Mouse (Mus musculus) MEL (cell line): ENCODE results near the gene Zg16. TPM values are rescaled to one million over a fixed set of nuclear protein-coding genes. Genes with fewer than 3 reads are reported as not detected.

Experiments used
- DNase-seq: peaks from one replicate; pipeline ENCODE4 v3.0.0; 2011; ENCODE audit warnings: low read depth, low spot score
- H3K27ac ChIP-seq: 2 replicates; pipeline ENCODE4 v1.5.1; 2012; ENCODE audit warnings: low read depth, mild to moderate bottlenecking, control low read depth, low read length, moderate library complexity; ENCODE audit not compliant: control insufficient read depth
- H3K27me3 ChIP-seq, 2 experiments: fragments of 150-350 bp in 1 of 2; sonication (generic) in 1 of 2; 2 replicates each; pipeline ENCODE4 v1.6.1; 2012; ENCODE audit warnings: low read length in 2 of 2, mild to moderate bottlenecking in 2 of 2, improper control_type of control experiment in 1 of 2, moderate library complexity in 1 of 2; ENCODE audit not compliant: insufficient read depth in 2 of 2, control insufficient read depth in 1 of 2
- H3K36me3 ChIP-seq, 2 experiments: 2 replicates each; pipeline ENCODE4 v1.6.1; 2012 to 2014; ENCODE audit warnings: low read length in 2 of 2, improper control_type of control experiment in 1 of 2, inconsistent platforms in 1 of 2, mild to moderate bottlenecking in 1 of 2; ENCODE audit not compliant: insufficient read depth in 2 of 2, control insufficient read depth in 1 of 2
- H3K4me1 ChIP-seq, 2 experiments: fragments of 150-350 bp in 1 of 2; sonication (generic) in 1 of 2; 2 replicates each; pipeline ENCODE4 v1.6.1; 2012; ENCODE audit warnings: low read length in 2 of 2, improper control_type of control experiment in 1 of 2, mild to moderate bottlenecking in 1 of 2; ENCODE audit not compliant: insufficient read depth in 2 of 2, control insufficient read depth in 1 of 2
- H3K4me3 ChIP-seq, 2 experiments: fragments of 150-350 bp in 1 of 2; sonication (generic) in 1 of 2; 2 replicates each; pipeline ENCODE4 v1.5.1; 2012; ENCODE audit warnings: low read depth in 2 of 2, low read length in 2 of 2, mild to moderate bottlenecking in 2 of 2, moderate library complexity in 2 of 2, control low read depth in 1 of 2, improper control_type of control experiment in 1 of 2; ENCODE audit not compliant: control insufficient read depth in 1 of 2, insufficient read depth in 1 of 2
- H3K79me2 ChIP-seq: 2 replicates; pipeline ENCODE4 v1.6.1; 2012; ENCODE audit warnings: mild to moderate bottlenecking, low read length, moderate library complexity; ENCODE audit not compliant: control insufficient read depth, poor library complexity, insufficient read depth
- H3K9ac ChIP-seq: 2 replicates; pipeline ENCODE4 v1.6.1; 2012; ENCODE audit warnings: low read depth, mild to moderate bottlenecking, control low read depth, low read length, moderate library complexity; ENCODE audit not compliant: control insufficient read depth, poor library complexity, severe bottlenecking
- H3K9me3 ChIP-seq: fragments of 150-350 bp; sonication (generic); replicated peaks from 2 replicates; pipeline ENCODE4 v1.6.1; 2012; ENCODE audit warnings: mild to moderate bottlenecking, low read length, improper control_type of control experiment, moderate library complexity; ENCODE audit not compliant: insufficient read depth
- E2F4 ChIP-seq: IDR thresholded peaks from 2 replicates; pipeline ENCODE4 v1.6.1; 2011; ENCODE audit warnings: low read depth, low read length, improper control_type of control experiment, borderline replicate concordance
- ETS1 ChIP-seq: IDR thresholded peaks from 2 replicates; pipeline ENCODE4 v1.6.1; 2012; ENCODE audit warnings: low read depth, mild to moderate bottlenecking, inconsistent platforms, low read length, improper control_type of control experiment, moderate library complexity
- GABPA ChIP-seq: IDR thresholded peaks from 2 replicates; pipeline ENCODE4 v1.6.1; 2012; ENCODE audit warnings: low read depth, mild to moderate bottlenecking, inconsistent platforms, low read length, improper control_type of control experiment, moderate library complexity
- GATA1 ChIP-seq: IDR thresholded peaks from 2 replicates; pipeline ENCODE4 v1.6.1; 2011; ENCODE audit warnings: low read depth, low read length, improper control_type of control experiment
- MAZ ChIP-seq: IDR thresholded peaks from 2 replicates; pipeline ENCODE4 v1.6.1; 2012; ENCODE audit warnings: low read depth, mild to moderate bottlenecking, inconsistent platforms, low read length, improper control_type of control experiment
- MXI1 ChIP-seq: IDR thresholded peaks from 2 replicates; pipeline ENCODE4 v1.6.1; 2011; ENCODE audit warnings: mild to moderate bottlenecking, low read depth, low read length, improper control_type of control experiment
- NELFE ChIP-seq: IDR thresholded peaks from 2 replicates; pipeline ENCODE4 v1.6.1; 2011; ENCODE audit warnings: low read depth, low read length, improper control_type of control experiment
- NRF1 ChIP-seq: IDR thresholded peaks from 2 replicates; pipeline ENCODE4 v1.6.1; 2014; ENCODE audit warnings: low read depth, mild to moderate bottlenecking, inconsistent platforms, low read length, improper control_type of control experiment, moderate library complexity; ENCODE audit not compliant: poor library complexity, insufficient read depth, severe bottlenecking
- RCOR1 ChIP-seq: IDR thresholded peaks from 2 replicates; pipeline ENCODE4 v1.6.1; 2012; ENCODE audit warnings: low read depth, mild to moderate bottlenecking, inconsistent platforms, low read length, improper control_type of control experiment
- SIN3A ChIP-seq: IDR thresholded peaks from 2 replicates; pipeline ENCODE4 v1.6.1; 2012; ENCODE audit warnings: low read length, improper control_type of control experiment, inconsistent platforms
- TBP ChIP-seq: IDR thresholded peaks from 2 replicates; pipeline ENCODE4 v1.8.0; 2011; ENCODE audit warnings: low read depth, low read length, improper control_type of control experiment
- TCF12 ChIP-seq: IDR thresholded peaks from 2 replicates; pipeline ENCODE4 v1.6.1; 2014; ENCODE audit warnings: low read depth, mild to moderate bottlenecking, inconsistent platforms, low read length, improper control_type of control experiment, moderate library complexity
- USF1 ChIP-seq: IDR thresholded peaks from 2 replicates; pipeline ENCODE4 v1.6.1; 2014; ENCODE audit warnings: low read depth, mild to moderate bottlenecking, inconsistent platforms, low read length, improper control_type of control experiment, moderate library complexity
- polyA plus RNA-seq, 2 experiments: library from polyadenylated mRNA; stranded (reverse) in 1 of 2; unstranded in 1 of 2; fragments of >175 nt in 1 of 2; fragments of >200 nt in 1 of 2; gene quantifications; 2 replicates each; pipeline versions ENCODE4 v1.2.1 to v1.2.4; 2012; ENCODE audit warnings: low replicate concordance in 2 of 2, low read depth in 1 of 2; ENCODE audit not compliant: insufficient read length in 2 of 2, insufficient read depth in 1 of 2, missing spikeins in 1 of 2
- total RNA-seq: library from RNA; depleted of rRNA; stranded (reverse); fragments of 300-350 nt; gene quantifications from 2 replicates; pipeline ENCODE4 v1.2.3, GENCODE M21; 2012

Zg16 gene
- total and polyA plus RNA-seq, 3 experiments = 50.4 to 89.3 TPM; not detected in 1

DNA sequence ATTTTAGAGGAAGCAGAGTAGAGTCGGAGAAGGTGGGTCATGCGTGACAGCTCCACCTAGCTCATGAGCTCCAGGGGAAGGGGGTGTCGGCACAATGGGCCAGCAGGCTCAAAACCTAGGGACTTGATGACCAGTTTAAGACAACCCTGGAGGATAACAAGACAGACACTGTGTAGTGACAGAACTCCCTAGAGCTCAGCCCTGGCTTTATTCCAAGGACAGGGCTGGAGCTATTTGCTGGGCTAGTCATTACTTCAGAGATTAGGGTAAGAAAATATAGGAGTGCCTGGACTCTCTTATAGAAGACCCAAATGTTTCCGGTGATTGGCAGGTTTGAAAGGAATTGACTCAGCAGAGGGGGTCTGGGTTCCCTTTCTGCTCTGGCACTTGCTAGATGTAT, 13.9 kb downstream of the Zg16 start:
- Histone ChIP-seq H3K4me1 (no peaks in the 10 kb centered on the region), H3K9me3 (no peaks in the 10 kb centered on the region), H3K27ac (no peak overlapping the region), H3K79me2 (no peaks in the 10 kb centered on the region), H3K4me3 (no peak overlapping the region), H3K36me3 (peaks cover 0 to 2% of the 10 kb centered on the region in 2 experiments; a peak in 2 of 4 replicates), H3K27me3 (no peaks in the 10 kb centered on the region), H3K9ac (no peak overlapping the region)
- TF ChIP-seq MAZ = no peak
- TF ChIP-seq MXI1 = no peak
- TF ChIP-seq GABPA = no peak
- no peak for TF ChIP-seq E2F4
- TF ChIP-seq NELFE = no peak
- no peak for TF ChIP-seq USF1
- no peak for TF ChIP-seq NRF1
- TF ChIP-seq GATA1 = no peak
- TF ChIP-seq RCOR1 = no peak
- TF ChIP-seq TBP = no peak
- no peak for DNase-seq

DNA sequence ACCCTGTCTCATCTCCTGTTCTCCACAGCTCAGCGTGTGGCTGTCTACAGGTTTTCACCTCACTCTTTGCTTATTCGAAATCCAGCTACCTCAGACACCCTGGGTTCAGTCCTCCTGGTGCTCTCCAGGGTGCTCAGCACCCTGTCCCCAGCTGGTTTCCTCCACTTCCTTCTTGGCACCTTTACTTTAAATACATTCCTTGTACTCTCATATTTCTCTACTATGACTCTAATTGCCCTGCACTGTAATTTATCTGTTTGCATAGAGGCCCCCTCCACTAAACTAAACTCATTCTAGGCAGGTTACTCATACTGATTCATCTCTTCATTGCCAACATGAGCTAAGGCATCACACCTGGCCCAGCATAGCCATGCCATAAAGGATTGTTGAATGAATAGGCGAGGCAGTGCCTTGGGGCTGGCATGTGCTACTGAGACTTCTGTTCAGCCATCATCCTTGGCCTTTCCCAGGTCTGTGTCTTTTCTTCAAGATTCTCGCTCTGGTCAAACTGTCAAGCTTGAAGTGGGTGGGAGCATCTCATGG, 16.2 kb downstream of the Zg16 start:
- no peaks in the 10 kb centered on the region for H3K9me3 ChIP-seq
- peaks cover 0 to 4% of the 10 kb centered on the region in 2 experiments; a peak in 2 of 4 replicates for H3K36me3 ChIP-seq
- no peaks in the 10 kb centered on the region for H3K79me2 ChIP-seq
- no peak overlapping the region for H3K9ac ChIP-seq
- no peaks in the 10 kb centered on the region for H3K27me3 ChIP-seq
- H3K4me1 ChIP-seq = no peaks in the 10 kb centered on the region
- H3K4me3 ChIP-seq = no peak overlapping the region
- no peak for DNase-seq
- TF ChIP-seq TCF12 = no peak
- 0 out of 2 replicates have a peak, but pooled peaks have one; percentile 22 for TF ChIP-seq SIN3A
- H3K27ac ChIP-seq = no peak overlapping the region

DNA sequence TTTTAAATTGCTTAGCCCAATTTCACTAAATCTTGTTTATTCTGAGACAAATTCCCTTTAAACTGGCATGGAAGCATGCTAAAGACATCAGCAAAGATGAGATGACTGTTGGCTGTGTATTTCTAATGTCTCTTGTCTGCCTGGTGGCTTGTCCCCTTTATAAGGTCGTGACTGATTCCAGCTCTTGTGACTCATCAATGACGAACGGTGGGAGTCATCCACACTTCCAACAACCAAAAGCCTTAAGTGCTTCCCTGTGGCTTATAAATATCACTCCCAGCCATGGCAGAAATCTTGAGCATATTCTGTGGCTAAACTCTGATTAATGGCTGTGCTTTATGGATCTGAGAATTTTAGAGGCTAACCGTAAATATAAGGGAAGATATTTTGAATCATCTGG, 20.8 kb downstream of the Zg16 start:
- Histone ChIP-seq H3K27me3 (no peaks in the 10 kb centered on the region), H3K9me3 (no peaks in the 10 kb centered on the region), H3K4me3 (no peak overlapping the region), H3K79me2 (no peaks in the 10 kb centered on the region), H3K4me1 (no peaks in the 10 kb centered on the region), H3K36me3 (peaks cover 0 to 4% of the 10 kb centered on the region in 2 experiments; a peak in 2 of 4 replicates), H3K9ac (no peak overlapping the region), H3K27ac (no peak overlapping the region)
- DNase-seq = no peak
- TF ChIP-seq ETS1 = no peak
- TF ChIP-seq TCF12 = no peak
